Mouse (Mus musculus): ENCODE measurements around the gene Olfr310. TPM values are rescaled to one million over a fixed set of nuclear protein-coding genes. Genes with fewer than 3 reads are reported as not detected.

Olfr310 gene
- not detected for polyA plus RNA-seq (2012; fragmentation: generic; extraction: Trizol)

DNA sequence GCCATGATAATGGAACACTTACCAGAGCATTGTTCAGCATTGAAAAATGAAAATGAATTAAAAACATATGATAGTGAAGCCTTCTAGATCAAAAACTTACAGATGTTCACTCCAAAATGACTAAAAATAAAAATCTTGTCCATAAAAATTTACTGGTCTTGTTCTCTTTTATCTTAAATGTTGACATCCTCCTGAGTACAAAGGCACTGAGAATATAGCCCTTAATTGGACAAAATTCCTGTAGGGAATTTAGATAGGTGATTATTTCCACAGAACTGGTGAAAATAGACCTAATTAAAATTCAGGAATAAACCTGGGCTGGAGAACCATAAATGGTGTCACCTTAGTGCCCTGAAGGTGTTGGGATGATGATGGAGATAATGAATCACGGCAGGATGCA is at the start of gene Olfr310:
TSS of gene Olfr310 (minus strand) at position 101 of the 400 bp plus-strand sequence.
- H3K4me2 ChIP-seq (ENCODE audit: low read depth), result no peak within 1 kb of the TSS
- H3K79me2 ChIP-seq (ENCODE audit: control insufficient read depth, insufficient read depth), result no peaks in the 10 kb centered on the region
- no peak within 1 kb of the TSS for H3K4me3 ChIP-seq
- H3K36me3 ChIP-seq (ENCODE audit: control insufficient read depth, insufficient read depth), result no peaks in the 10 kb centered on the region
- H3ac ChIP-seq (ENCODE audit: control insufficient read depth, insufficient read length), result no peak within 1 kb of the TSS
- no peak for TF ChIP-seq CEBPB (IDR thresholded peaks at IDR 0.05; ENCODE audit: insufficient read depth, poor library complexity, severe bottlenecking)
- no peak for TF ChIP-seq REST (IDR thresholded peaks at IDR 0.05; ENCODE audit: insufficient read depth, insufficient read length)
- TF ChIP-seq POLR2AphosphoS2 (IDR thresholded peaks at IDR 0.05; ENCODE audit: insufficient read length, low read depth), result no peak
- TF ChIP-seq POLR2A (IDR thresholded peaks at IDR 0.05; ENCODE audit: insufficient read length, low read depth), result no peak
- no peak for TF ChIP-seq MYOG (IDR thresholded peaks at IDR 0.05; ENCODE audit: control insufficient read depth in 1 of 3, insufficient read depth in 1 of 3, insufficient read length in 2 of 3, low read depth in 2 of 3)
- TF ChIP-seq MAX (IDR thresholded peaks at IDR 0.05; ENCODE audit: low read depth), result no peak
- no peaks in the 10 kb centered on the region for H3K27me3 ChIP-seq (ENCODE audit: control insufficient read depth, insufficient read depth, insufficient read length)

DNA sequence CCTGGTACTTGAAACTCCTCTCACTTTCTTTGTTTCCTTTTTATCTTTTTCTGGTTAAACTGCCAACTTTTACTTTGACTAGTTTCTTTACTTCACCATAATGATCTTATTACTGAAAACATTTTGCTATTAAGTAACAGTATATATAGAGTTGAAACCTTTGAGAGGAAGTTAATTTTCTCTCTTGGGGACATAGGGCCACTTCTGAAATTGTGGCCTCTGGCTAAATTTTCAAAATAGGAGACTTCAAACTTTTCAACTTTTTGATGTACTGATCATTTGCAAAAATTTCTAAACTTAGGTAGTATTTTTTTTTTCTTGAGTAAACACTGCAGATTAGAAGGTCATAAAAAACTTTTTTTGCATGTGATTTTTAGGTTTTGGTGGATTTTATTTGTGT is 48.6 kb upstream of the Olfr310 start, which contains the start of gene Olfr308:
TSS of gene Olfr308 (minus strand) at position 101 of the 400 bp plus-strand sequence.
- H3K79me2 ChIP-seq (ENCODE audit: control insufficient read depth, insufficient read depth), result no peaks in the 10 kb centered on the region
- no peak for TF ChIP-seq TCF3 (IDR thresholded peaks at IDR 0.05; ENCODE audit: insufficient read length, low read depth)
- no peak for TF ChIP-seq E2F4 (IDR thresholded peaks at IDR 0.05; ENCODE audit: insufficient read depth)
- TF ChIP-seq CEBPB (IDR thresholded peaks at IDR 0.05; ENCODE audit: insufficient read depth, poor library complexity, severe bottlenecking), result no peak
- no peak for TF ChIP-seq REST (IDR thresholded peaks at IDR 0.05; ENCODE audit: insufficient read depth, insufficient read length)
- TF ChIP-seq MYOD1 (IDR thresholded peaks at IDR 0.05; ENCODE audit: control insufficient read depth in 1 of 3, insufficient read length in 2 of 3, low read depth in 2 of 3), result no peak
- no peak for TF ChIP-seq POLR2A (IDR thresholded peaks at IDR 0.05; ENCODE audit: insufficient read length, low read depth)
- no peak for TF ChIP-seq SRF (IDR thresholded peaks at IDR 0.05; ENCODE audit: control insufficient read depth, insufficient read length, low read depth)
- TF ChIP-seq MYOG (IDR thresholded peaks at IDR 0.05; ENCODE audit: control insufficient read depth in 1 of 3, insufficient read depth in 1 of 3, insufficient read length in 2 of 3, low read depth in 2 of 3), result no peak
- no peak for TF ChIP-seq MAX (IDR thresholded peaks at IDR 0.05; ENCODE audit: low read depth)
- no peak for TF ChIP-seq POLR2AphosphoS2 (IDR thresholded peaks at IDR 0.05; ENCODE audit: insufficient read length, low read depth)
- no peak for TF ChIP-seq USF1 (IDR thresholded peaks at IDR 0.05; ENCODE audit: low read depth)
- H3ac ChIP-seq (ENCODE audit: control insufficient read depth, insufficient read length), result no peak within 1 kb of the TSS
- no peak within 1 kb of the TSS for H3K4me3 ChIP-seq
- H3K36me3 ChIP-seq (ENCODE audit: control insufficient read depth, insufficient read depth), result no peaks in the 10 kb centered on the region
- no peaks in the 10 kb centered on the region for H3K27me3 ChIP-seq (ENCODE audit: control insufficient read depth, insufficient read depth, insufficient read length)
- no peak within 1 kb of the TSS for H3K4me2 ChIP-seq (ENCODE audit: low read depth)

DNA sequence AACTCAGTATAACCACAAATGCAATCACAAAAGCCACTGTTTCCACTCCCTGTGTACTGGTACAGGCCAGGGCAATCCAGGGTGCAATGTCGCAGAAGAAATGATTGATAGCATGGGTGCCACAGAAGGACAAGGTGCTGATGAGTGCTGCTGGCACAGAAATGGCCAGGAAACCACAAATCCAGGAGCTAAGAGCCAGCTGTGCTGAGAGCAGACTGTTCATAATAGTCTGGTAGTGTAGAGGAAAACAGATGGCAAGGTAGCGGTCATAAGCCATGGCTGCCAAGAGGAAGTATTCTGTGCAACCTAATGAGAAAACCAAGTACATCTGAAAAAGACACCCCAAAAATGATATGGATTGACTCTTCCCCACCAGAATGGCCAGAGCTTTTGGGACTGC is 44.4 kb upstream of the Olfr310 start:
- Histone ChIP-seq H3K79me2 (ENCODE audit: control insufficient read depth, insufficient read depth) (no peaks in the 10 kb centered on the region), H3K36me3 (ENCODE audit: control insufficient read depth, insufficient read depth) (no peaks in the 10 kb centered on the region), H3ac (ENCODE audit: control insufficient read depth, insufficient read length) (no peak overlapping the region), H3K4me3 (no peak overlapping the region), H3K27me3 (ENCODE audit: control insufficient read depth, insufficient read depth, insufficient read length) (no peaks in the 10 kb centered on the region), H3K4me2 (ENCODE audit: low read depth) (no peak overlapping the region)
- TF ChIP-seq REST (IDR thresholded peaks at IDR 0.05; ENCODE audit: insufficient read depth, insufficient read length), result no peak
- TF ChIP-seq MYOD1 (IDR thresholded peaks at IDR 0.05; ENCODE audit: control insufficient read depth in 1 of 3, insufficient read length in 2 of 3, low read depth in 2 of 3), result no peak
- TF ChIP-seq TCF3 (IDR thresholded peaks at IDR 0.05; ENCODE audit: insufficient read length, low read depth), result no peak
- TF ChIP-seq TCF12 (IDR thresholded peaks at IDR 0.05; ENCODE audit: insufficient read depth, poor library complexity, severe bottlenecking), result no peak

DNA sequence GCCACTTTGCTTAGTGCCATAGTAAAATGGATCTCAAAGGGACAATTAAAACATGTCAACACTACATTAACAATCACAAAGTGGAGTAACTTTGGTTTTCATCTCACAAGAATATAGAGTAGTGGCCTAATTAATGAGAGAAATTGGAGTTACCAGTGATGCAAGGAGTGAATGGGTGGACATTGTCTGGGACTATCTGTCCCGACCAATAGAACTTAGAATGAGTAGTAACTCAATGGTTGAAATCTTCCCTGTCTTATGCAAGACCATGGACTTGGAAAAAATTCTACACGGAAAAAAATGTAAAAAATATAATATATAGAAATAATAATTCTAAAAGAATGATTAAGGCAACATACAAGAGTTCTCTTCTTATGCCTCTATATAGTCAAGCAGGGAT is 36.6 kb upstream of the Olfr310 start, which contains the start of gene Olfr309:
TSS of gene Olfr309 (minus strand) at position 101 of the 400 bp plus-strand sequence.
- TF ChIP-seq MAX (IDR thresholded peaks at IDR 0.05; ENCODE audit: low read depth) (no peak), POLR2A (IDR thresholded peaks at IDR 0.05; ENCODE audit: insufficient read length, low read depth) (no peak), REST (IDR thresholded peaks at IDR 0.05; ENCODE audit: insufficient read depth, insufficient read length) (no peak), TCF12 (IDR thresholded peaks at IDR 0.05; ENCODE audit: insufficient read depth, poor library complexity, severe bottlenecking) (no peak), POLR2AphosphoS2 (IDR thresholded peaks at IDR 0.05; ENCODE audit: insufficient read length, low read depth) (no peak), CEBPB (IDR thresholded peaks at IDR 0.05; ENCODE audit: insufficient read depth, poor library complexity, severe bottlenecking) (no peak), E2F4 (IDR thresholded peaks at IDR 0.05; ENCODE audit: insufficient read depth) (no peak), MYOD1 (IDR thresholded peaks at IDR 0.05; ENCODE audit: control insufficient read depth in 1 of 3, insufficient read length in 2 of 3, low read depth in 2 of 3) (no peak), USF1 (IDR thresholded peaks at IDR 0.05; ENCODE audit: low read depth) (no peak), TCF3 (IDR thresholded peaks at IDR 0.05; ENCODE audit: insufficient read length, low read depth) (no peak), SRF (IDR thresholded peaks at IDR 0.05; ENCODE audit: control insufficient read depth, insufficient read length, low read depth) (no peak), MYOG (IDR thresholded peaks at IDR 0.05; ENCODE audit: control insufficient read depth in 1 of 3, insufficient read depth in 1 of 3, insufficient read length in 2 of 3, low read depth in 2 of 3) (no peak)
- Histone ChIP-seq H3K27me3 (ENCODE audit: control insufficient read depth, insufficient read depth, insufficient read length) (no peaks in the 10 kb centered on the region), H3K4me3 (no peak within 1 kb of the TSS), H3ac (ENCODE audit: control insufficient read depth, insufficient read length) (no peak within 1 kb of the TSS), H3K36me3 (ENCODE audit: control insufficient read depth, insufficient read depth) (no peaks in the 10 kb centered on the region), H3K79me2 (ENCODE audit: control insufficient read depth, insufficient read depth) (no peaks in the 10 kb centered on the region), H3K4me2 (ENCODE audit: low read depth) (no peak within 1 kb of the TSS)

DNA sequence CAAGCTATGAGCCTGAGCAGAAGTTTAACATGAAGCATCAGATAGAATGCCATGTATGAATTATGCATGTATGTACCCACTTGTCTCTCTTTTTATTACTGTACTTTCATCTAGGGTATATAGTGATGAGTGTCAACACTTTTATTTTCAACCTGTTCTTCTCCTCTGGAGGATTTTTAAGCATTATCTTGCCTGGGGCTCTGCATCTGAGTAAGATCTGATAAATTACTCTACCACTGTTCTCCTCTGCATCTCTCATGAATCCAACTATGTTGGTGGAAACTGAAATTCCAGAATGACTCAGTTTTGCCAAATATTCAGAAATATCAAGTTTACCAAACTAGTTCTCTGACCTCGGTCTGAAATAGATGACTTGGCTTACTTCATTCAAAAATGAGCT is 30.8 kb downstream of the Olfr310 start, which contains the start of gene Vmn2r76:
TSS of gene Vmn2r76 (minus strand) at position 101 of the 400 bp plus-strand sequence.
- no peaks in the 10 kb centered on the region for H3K27me3 ChIP-seq (ENCODE audit: control insufficient read depth, insufficient read depth, insufficient read length)

More for the DNA sequence above, 30.8 kb downstream of the Olfr310 start, which contains the start of gene Vmn2r76:
- no peak within 1 kb of the TSS for H3ac ChIP-seq (ENCODE audit: control insufficient read depth, insufficient read length)
- TF ChIP-seq E2F4 (IDR thresholded peaks at IDR 0.05; ENCODE audit: insufficient read depth) (no peak), MYOG (IDR thresholded peaks at IDR 0.05; ENCODE audit: control insufficient read depth in 1 of 3, insufficient read depth in 1 of 3, insufficient read length in 2 of 3, low read depth in 2 of 3) (no peak), TCF12 (IDR thresholded peaks at IDR 0.05; ENCODE audit: insufficient read depth, poor library complexity, severe bottlenecking) (no peak), POLR2A (IDR thresholded peaks at IDR 0.05; ENCODE audit: insufficient read length, low read depth) (no peak), SRF (IDR thresholded peaks at IDR 0.05; ENCODE audit: control insufficient read depth, insufficient read length, low read depth) (no peak), REST (IDR thresholded peaks at IDR 0.05; ENCODE audit: insufficient read depth, insufficient read length) (no peak), MAX (IDR thresholded peaks at IDR 0.05; ENCODE audit: low read depth) (no peak), TCF3 (IDR thresholded peaks at IDR 0.05; ENCODE audit: insufficient read length, low read depth) (no peak), USF1 (IDR thresholded peaks at IDR 0.05; ENCODE audit: low read depth) (no peak), POLR2AphosphoS2 (IDR thresholded peaks at IDR 0.05; ENCODE audit: insufficient read length, low read depth) (no peak), MYOD1 (IDR thresholded peaks at IDR 0.05; ENCODE audit: control insufficient read depth in 1 of 3, insufficient read length in 2 of 3, low read depth in 2 of 3) (no peak)
- H3K79me2 ChIP-seq (ENCODE audit: control insufficient read depth, insufficient read depth), result no peaks in the 10 kb centered on the region
- no peak within 1 kb of the TSS for H3K4me3 ChIP-seq
- no peaks in the 10 kb centered on the region for H3K36me3 ChIP-seq (ENCODE audit: control insufficient read depth, insufficient read depth)
- no peak within 1 kb of the TSS for H3K4me2 ChIP-seq (ENCODE audit: low read depth)
